Mouse (Mus musculus) heart, postnatal 10 days (tissue): ENCODE results near the gene Sntb2. TPM values are rescaled to one million over a fixed set of nuclear protein-coding genes. Genes with fewer than 3 reads are reported as not detected.
"Not testable (repeated sequence)": the region's sequence is repeated elsewhere in the genome, so short reads cannot be mapped to it uniquely, and the experiment has no call there.

ENCODE experiments used
- DNase-seq, 2 experiments: peaks; one replicate each; pipeline ENCODE4 v3.0.0; 2021
- intact Hi-C: fragments of 180-260 bp; cut with DNase I; formaldehyde crosslinking; loops from one replicate; pipeline ENCODE4 v1.15.1; 2025
- total RNA-seq, 2 experiments: library from RNA; stranded (reverse); gene quantifications; 2 replicates each; pipeline ENCODE4 v1.2.3; 2021

Gene Sntb2
- total RNA-seq = 10 to 100 TPM; 27.1 to 27.6 TPM

DNA sequence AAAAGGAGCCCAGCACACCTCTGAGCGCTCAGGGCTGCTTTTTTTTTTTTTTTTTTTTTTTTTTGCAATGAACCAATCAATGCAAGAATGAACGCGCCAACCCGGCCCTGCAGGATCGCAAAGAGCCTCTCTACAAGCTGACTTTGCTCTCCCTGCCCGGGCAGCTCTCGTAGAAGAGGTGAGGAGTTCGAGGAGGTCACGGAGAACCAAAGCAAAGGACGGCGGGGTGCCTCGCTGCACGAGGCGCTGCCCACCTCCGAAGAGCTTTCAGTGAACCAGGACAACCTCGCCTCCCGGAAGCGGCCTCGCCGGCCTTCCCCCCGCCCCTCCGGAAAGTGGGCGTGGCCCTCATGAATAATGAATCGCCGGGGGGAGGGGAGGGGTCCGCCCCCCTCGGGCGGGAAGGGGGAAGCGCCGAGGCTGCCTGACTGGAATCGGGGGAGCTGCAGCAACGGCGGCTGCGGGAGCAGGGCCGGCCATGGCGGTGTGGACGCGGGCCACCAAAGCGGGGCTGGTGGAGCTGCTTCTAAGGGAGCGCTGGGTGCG is at the start of gene Sntb2:
TSS of gene Sntb2 (plus strand) at position 427 of the 546 bp plus-strand sequence.
- peak; percentile 94 to 96 for DNase-seq
- intact Hi-C loops = loop anchor here (5.0 kb wide), 1 partner anchor 37 kb away; no protein-coding TSS in a partner anchor

DNA sequence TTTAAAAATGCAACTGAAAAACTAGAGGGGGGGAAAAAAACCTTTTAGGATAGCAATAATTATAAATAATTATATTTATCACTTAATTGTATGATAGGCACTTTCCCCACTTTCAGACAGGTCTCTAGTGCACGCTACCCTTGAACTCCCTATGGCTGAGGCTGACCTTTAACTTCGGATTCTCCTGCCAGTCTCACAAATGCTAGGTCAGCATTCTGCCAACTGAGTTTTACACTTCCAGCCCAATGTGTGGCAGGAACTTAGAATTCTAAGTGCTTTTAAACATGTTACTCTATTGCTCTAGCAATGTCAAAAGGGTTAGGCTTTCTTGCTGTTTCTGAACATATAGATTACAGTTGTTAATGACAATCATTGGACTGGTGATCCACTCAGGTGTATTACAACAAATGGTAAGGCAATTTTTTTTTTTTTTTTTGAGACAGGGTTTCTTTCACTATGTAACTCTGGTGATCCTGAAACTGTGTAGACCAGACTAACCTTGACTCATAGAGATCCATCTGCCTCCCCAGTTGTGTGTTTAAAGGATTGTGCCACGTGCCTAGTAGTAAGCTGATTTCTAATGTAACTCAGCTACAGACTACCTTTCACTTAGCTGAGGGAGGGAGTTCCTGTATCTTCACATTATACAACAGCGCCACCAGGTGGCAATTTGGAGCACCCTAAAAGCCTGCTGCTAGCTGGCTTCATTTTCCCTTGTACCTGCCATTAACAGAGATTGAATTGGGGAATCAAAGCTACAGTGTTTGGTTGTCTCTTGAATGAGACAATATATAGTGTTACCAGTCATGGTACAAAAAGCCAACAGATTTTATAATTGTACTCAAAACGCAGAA is 48.0 kb upstream of the Sntb2 start:
- intact Hi-C loops = loop anchor here (1.0 to 5.0 kb wide), 3 partner anchors 17 to 190 kb away; partner anchors contain the start of gene Has3
- DNase-seq = peak; percentile 82 to 91

DNA sequence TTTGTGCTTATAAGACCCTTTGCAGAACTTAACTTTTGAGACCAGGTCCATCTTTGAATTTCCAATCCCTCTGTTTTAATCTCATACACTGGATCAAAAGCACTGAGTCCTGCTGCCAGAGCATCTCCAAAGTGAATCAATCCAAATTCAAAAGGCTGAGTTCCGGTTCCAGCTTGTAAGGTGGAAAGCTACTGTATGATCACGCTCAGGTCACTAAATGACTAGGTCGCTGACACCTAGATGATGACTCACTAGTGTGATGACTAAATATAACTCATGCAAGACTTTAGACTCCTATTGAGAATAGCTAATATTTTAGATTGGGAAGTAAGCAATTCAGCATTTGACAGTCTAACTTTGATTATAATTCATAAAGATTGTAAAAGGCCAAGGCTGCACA is 46.7 kb upstream of the Sntb2 start:
- intact Hi-C loops = loop anchor here (5.0 kb wide), 1 partner anchor 192 kb away; no protein-coding TSS in a partner anchor
- no peak for DNase-seq

DNA sequence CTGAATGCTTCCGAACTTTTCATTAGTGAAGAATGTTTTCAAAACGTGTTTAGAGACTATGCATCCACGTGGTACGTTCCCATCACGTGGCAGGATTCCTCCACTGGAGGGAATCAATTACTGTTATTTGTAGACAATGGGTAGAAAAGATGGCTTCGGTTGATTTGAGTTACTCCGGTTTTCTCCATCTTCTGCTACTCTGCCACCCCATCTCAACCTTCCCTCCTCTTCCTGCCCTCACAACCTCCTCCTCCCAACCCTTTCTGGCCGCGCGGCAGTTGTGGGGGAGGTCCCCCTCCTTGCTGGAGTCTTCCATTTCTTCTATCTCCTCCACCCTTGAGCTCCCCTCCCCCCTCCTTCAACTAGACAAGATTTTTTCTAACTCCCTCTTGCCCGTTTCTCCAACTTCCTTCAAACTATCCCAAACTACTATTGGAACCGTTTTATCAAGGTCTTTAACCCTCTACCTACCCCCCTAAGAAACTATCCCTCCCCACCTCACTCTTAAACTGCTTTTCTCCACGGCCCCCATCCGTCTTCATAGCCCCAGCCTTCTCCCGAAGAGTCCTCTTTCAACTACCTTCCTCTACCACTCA is 43.2 kb upstream of the Sntb2 start:
- peak; percentile 56 to 58 for DNase-seq
- intact Hi-C loops = no loop called here

DNA sequence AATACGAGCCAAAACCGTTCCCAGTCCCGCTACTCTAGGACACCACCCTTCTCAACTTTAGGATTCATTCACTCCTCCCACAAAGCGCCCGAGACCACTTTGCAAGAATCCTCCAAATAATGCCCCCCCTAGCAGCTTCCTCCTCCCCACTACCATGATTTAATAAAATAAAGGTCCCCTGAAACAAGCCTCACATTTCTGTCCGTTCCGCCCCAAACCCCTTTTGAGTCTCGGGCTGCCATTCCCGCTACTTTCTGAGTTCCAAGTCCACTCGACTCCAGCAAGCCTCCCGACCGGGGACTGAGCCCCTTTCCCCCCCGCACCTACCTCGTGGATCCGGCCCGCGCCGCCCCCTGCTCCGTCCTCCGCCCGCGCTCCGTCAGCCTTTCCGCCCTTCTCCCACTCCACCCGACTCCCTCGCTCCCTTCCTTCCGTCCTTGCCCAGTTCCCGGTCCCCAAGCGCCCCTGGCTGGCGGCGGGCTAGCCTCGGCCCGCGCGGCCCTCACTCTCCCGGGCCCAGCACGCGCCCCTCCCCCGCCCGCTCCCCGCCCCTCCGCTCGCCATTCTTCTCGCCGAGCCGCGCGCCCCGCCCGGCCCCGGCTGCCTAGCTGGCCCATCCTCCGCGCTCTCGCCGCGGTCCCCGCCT is 42.6 kb upstream of the Sntb2 start:
- peak in 1 of 2 experiments; percentile 75 for DNase-seq
- intact Hi-C loops = no loop called here

DNA sequence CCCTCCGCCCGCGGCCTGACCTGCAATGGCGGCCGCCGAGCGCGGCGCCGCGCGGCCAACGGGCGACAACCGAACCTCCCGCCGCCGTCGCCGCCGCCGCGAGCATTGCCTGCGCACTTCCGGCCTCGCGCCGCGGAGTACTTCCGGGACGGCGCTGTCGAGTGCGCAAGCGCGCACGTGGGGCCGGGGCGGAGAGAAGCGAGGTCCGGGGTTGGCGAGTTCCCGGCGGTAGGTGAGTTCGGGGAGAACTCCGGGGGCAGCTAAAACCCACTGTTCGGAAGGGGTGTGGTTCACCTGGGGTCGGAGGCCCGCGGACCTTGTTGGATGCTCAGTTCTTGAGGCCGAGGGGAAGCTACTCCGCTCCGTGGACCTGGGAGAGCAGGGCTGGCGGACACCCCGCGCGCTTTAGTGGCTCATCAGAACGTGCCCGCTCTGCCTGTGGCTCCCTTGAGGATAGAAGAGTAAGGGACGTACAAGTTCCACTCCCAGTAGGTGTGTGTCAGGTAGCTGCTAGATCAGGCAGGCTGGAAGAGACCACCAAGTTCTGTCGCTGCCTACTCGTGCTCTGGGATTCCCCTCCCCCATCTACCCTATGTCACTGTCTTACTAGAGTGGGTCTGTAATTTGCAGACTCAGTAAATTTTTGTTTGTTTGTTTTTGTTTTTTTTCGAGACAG is 41.9 kb upstream of the Sntb2 start, which contains the start of gene Utp4:
TSS of gene Utp4 (plus strand) at position 156 of the 676 bp plus-strand sequence.
- intact Hi-C loops = no loop called here
- peak; percentile 90 to 91 for DNase-seq

DNA sequence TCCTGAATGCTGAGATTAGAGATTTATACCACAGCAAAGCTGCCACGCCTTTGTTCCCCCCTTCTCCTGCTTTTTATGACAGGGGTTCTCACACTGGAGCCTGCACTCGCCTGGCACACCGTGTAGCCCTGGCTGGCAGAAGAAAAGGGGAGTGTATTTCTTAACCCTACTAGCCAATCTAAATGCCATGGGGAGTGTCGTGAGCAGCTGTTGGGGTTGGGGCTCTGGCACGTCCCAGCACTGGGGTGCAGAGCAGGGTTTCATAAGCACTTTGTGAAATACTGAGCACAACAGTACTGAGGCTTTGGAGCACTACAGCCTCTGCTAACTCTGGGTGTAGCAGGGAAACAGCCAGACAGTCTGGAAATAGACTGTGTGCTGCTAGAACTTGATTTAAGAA is 36.1 kb upstream of the Sntb2 start:
- intact Hi-C loops = no loop called here
- no peak for DNase-seq

DNA sequence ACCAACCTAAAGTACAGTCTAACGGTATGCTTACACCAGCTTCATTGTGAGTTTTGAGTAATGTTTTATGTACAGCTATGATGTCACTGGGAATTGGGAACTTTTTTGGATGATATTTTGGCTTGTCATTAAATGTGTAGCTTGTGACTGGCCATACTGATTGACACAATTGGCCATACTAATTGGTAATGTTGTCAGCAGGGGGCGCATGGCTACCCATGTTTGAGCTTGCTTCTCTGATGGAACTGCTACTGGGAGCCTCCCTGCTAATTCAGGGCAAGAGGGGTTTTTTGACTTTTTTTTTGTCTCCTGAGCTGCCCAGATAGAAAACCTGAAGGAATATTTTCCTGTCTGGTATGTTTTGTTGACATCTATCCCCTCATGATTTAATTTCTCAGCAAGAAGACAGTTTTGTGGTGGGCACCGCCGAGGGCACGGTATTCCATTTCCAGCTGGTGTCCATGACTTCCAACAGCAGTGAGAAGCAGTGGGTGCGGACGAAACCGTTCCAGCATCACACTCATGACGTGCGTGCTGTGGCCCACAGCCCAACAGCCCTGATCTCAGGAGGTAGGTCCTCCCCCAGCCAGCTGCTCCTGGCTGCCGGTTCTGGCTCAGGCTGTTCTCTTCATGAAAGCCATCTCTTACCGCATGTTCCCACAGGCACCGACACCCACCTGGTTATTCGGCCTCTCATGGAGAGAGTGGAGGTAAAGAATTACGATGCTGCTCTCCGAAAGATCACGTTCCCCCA is 29.6 kb upstream of the Sntb2 start:
- peak; percentile 79 to 83 for DNase-seq
- intact Hi-C loops = loop anchor here (1.0 kb wide), 1 partner anchor 96 kb away; no protein-coding TSS in a partner anchor

DNA sequence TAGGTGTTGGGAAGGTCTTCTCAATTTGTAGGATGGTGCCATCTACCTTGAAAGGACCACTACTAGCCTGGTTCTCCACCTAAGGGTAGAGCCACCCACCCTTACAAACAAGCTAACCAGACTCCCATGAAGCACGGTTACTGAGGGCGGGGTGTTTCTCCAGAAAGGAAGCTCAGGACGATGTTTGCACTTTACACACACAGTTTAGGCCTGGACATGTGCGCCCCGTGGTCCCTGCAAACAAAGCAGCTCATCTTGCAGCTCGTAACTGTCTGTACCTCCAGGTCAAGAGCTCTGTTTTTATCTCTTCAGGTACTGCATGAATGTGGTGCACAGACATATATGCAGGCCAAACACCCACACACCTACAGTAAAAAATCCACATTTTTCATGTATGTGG is 28.9 kb upstream of the Sntb2 start:
- intact Hi-C loops = no loop called here
- DNase-seq = no peak

DNA sequence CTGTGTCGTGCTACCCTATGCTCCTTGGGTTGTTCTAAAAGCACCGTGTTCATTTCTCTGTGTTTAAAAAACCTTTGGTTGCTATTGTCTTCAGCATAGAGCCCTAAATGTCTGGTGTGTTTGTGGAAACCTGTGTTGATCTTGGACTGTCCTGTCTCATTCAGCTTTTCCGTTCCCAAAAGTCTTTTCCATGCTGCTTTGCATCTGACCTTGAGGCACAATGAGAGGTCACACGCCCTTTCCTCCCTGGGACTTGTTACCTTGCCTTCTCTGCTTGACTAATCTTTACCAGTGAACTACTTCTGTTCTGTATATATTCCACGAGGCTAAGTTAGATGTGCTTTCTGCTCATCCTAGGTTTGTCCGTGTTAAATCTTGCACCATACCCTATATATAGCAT is 28.1 kb upstream of the Sntb2 start:
- intact Hi-C loops = no loop called here
- DNase-seq = no peak

DNA sequence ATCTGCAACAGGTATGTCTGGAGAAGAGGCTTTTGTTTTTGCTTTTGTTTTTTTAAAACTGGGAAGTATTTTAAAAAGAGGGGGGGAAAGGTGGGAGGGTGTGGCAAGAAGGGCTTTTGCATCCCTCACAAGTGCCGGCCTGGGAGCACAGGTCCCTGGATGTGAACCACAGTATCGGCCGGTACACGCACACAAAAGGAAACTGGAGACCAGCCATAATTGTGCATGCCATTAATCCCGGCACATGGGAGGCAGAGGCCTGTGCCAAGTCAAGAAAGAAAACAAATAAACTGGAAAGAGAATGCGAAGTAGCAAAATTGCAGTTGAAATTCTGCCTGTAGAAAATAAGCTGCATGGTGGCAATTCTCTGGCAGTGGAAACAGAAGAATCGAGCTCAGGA is 27.3 kb upstream of the Sntb2 start:
- intact Hi-C loops = no loop called here
- no peak for DNase-seq

DNA sequence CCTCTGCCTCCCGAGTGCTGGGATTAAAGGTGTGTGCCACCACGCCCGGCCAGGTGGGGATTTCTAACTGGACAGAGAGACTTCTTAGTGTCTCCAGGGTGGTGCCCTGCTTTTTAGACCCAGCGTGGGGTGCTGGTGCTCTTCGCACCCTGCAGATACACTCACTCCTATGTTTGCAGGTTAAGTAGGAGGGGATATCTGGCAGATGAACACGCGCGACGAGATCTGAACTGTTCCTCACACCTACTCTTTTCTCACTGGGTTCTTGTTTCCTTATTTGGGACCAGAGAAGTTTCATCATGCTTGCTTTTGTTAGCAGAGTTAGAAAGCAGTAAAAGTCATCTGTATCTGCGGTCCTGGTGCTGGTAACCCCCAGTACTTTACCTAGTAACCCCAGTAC is 21.9 kb upstream of the Sntb2 start:
- intact Hi-C loops = no loop called here
- DNase-seq = no peak

DNA sequence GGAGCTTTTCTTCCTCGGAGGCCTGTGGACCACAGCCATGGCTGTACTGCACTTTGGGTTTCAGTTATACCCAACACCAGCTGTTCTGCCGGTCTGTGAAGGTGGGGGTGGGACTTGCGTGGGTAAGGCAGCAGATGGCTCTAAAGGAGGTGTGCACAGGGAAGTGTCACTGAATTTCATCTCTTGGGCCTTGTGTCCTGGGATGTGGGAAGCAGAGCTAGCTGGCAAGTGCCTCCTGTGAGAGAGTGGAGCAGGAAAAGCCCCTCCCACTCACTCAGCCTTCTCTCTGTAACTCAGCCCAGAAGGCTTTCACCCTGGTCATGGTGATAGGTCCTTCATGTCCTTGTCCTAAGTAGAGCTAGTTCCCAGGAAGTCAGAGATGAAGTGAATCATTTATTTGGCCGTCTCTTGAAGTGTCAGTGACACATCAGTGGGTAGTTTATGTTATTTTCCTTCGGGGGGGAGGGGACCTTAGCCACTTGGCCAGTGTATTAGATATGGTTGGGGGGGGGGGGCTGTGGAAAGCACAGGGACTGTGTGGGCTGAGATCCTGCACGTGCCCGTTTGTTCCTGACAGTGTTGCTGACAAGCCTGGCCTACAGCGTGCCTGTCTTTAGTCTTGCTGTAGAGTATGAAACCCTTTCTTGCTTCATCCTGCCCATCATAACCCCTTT is 15.7 kb upstream of the Sntb2 start:
- no peak for DNase-seq
- intact Hi-C loops = no loop called here

DNA sequence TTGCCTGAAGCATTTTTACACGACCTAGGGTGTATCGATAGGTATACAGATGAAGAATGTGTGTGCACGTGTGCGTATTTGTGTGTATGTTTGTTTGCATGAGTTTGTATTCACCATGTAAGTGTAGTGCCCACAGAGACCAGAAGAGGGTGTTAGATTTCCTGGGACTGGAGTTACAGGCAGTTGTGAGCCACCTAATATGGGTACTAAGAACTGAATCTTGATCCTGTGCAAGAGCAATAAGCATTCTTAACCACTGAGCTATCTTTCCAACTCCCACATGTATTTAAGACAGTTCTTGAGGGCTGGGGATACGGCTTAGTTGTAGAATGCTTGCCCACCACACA is 15.2 kb upstream of the Sntb2 start:
- intact Hi-C loops = no loop called here
- DNase-seq = no peak

DNA sequence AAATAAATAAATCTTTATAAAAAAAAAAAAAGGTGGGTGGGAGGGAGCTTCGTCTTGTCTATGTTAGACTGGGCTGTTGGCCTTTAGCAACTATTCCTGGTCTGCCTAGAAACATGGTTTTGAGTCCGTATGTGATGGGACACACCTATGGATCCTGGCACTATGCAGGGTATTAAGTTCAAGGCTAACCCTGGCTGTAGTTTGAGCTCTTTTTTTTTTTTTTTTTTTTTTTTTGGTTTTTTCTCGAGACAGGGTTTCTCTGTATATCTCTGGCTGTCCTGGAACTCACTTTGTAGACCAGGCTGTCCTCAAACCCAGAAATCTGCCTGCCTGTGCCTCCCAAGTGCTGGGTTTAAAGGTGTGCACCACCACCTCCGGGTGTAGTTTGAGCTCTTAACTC is 11.5 kb upstream of the Sntb2 start:
- DNase-seq = no peak
- intact Hi-C loops = no loop called here

DNA sequence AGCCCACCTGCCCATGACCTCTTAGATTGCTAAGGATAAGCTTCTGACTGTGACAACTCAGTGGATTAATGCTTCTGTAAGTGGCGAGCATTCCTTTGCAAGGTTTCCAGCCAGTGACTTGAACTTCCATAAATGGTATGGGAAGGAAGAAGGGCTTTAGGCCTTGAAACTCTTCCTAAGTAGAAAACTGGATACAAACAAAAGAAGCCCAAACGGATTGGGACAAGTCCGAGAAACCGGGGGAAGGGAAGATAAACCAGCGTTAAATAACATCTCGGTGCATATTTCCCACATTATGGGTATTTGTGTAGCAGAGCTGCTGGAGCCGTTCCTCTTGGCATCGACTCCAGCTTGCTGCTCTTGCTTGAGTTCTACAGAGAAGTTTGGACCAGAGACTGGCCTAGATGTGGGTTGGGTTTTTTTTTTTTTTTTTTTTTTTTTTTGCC is 10.6 kb upstream of the Sntb2 start:
- DNase-seq = peak; percentile 58
- intact Hi-C loops = no loop called here

DNA sequence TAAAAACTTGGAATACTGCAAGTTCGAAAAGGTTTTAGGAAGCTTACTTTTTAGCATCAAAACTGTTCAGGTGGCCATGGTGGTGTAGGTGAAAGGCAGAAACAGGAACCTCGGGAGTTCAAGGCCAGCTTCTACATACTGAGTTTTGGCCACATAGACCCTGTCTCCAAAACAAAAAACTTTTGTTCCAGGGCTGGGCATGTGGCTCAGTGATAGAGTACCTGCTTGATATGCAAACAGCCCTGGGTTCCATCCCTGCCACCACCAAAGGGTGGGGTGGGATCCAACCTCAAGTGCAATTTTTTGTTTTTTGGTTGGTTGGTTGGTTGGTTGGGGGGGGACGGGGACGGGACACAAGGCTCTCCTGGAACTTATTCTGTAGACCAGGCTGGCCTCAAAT is 10.1 kb upstream of the Sntb2 start:
- intact Hi-C loops = no loop called here
- DNase-seq = no peak

DNA sequence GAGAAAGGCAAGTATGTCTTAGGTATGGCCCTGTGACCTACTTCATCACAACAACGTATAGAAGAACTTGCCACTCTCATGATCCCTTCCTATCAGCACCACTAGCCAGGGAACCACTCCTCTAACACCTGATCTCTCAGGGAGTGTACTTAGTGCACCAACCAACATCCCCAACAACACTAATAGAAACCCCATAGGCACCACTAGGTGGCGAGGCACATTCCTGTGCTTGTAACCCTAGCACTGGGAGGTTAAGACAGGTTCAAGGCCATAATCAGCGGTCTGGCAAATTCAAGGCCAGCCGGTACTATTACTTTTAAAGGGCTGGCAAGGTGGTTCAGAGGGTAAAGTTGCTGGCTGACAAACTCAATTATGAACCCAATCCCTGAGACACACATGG is 8.3 kb upstream of the Sntb2 start:
- DNase-seq = no peak
- intact Hi-C loops = no loop called here

DNA sequence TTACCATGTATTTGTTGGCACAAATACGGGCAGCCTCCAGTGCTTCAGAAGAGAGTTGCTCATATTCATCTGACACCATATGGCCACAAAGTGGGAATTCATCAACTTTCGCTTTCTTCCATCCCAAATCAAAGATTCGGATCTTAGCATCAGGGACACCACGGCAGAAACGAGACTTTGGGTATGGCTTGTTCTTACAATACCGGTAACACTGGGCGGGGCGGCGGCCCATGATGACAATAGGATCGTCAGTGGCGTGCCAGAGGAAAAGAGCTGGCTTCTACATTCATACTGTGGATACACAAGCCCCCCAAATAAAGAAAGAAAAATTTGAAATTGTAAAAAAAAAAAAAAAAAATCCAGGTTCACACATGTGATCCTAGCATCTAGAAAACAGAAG is 7.4 kb upstream of the Sntb2 start:
- not testable (repeated sequence) for DNase-seq
- intact Hi-C loops = loop anchor here (2.0 kb wide), 1 partner anchor 75 kb away; no protein-coding TSS in a partner anchor
